Mouse (Mus musculus): ENCODE data around the gene Zer1. TPM values are rescaled to one million over a fixed set of nuclear protein-coding genes. Genes with fewer than 3 reads are reported as not detected.

The Zer1 gene
- total and polyA plus RNA-seq, 2 experiments = 7.1 to 27.1 TPM

GRCm38 (mm10) chr2:30078760-30079159 is 45.6 kb downstream of the Zer1 start:
- H3K27ac ChIP-seq (replicated peaks; ENCODE audit: insufficient read depth, low read depth, low read length) = no peak overlapping the region

GRCm38 (mm10) chr2:30078349-30078712 is 46.1 kb downstream of the Zer1 start:
- WGBS = 52% methylated on average over 10 of the region's 10 CpGs
- H3K4me3 ChIP-seq (ENCODE audit: insufficient read depth, low read depth, low read length) = no peak overlapping the region
- H3K4me1 ChIP-seq (ENCODE audit: control insufficient read depth, insufficient read depth, low read length) = no peaks in the 10 kb centered on the region
- H3K27ac ChIP-seq (replicated peaks; ENCODE audit: insufficient read depth, low read depth, low read length) = no peak overlapping the region
- DNase-seq (ENCODE audit: extremely low read depth, low read depth, low spot score) = no peak
- no peak overlapping the region for H3K9ac ChIP-seq (ENCODE audit: low read depth, low read length)
- H3K27me3 ChIP-seq (ENCODE audit: control insufficient read depth, insufficient read depth, low read length) = no peaks in the 10 kb centered on the region
- H3K79me2 ChIP-seq (ENCODE audit: control insufficient read depth, insufficient read depth, low read length) = no peaks in the 10 kb centered on the region
- TF ChIP-seq POLR2A (IDR thresholded peaks at IDR 0.05; ENCODE audit: extremely low read depth, insufficient read depth, low read length) (no peak), CTCF (IDR thresholded peaks at IDR 0.05; ENCODE audit: low read depth, low read length) (no peak)
- H3K36me3 ChIP-seq (ENCODE audit: control insufficient read depth, insufficient read depth, low read length) = no peaks in the 10 kb centered on the region

More at GRCm38 (mm10) chr2:30078760-30079159, 45.6 kb downstream of the Zer1 start:
- TF ChIP-seq POLR2A (IDR thresholded peaks at IDR 0.05; ENCODE audit: extremely low read depth, insufficient read depth, low read length) (no peak), CTCF (IDR thresholded peaks at IDR 0.05; ENCODE audit: low read depth, low read length) (no peak)
- no peaks in the 10 kb centered on the region for H3K27me3 ChIP-seq (ENCODE audit: control insufficient read depth, insufficient read depth, low read length)
- no peaks in the 10 kb centered on the region for H3K4me1 ChIP-seq (ENCODE audit: control insufficient read depth, insufficient read depth, low read length)
- WGBS = 90% methylated on average over 4 of the region's 4 CpGs
- no peaks in the 10 kb centered on the region for H3K36me3 ChIP-seq (ENCODE audit: control insufficient read depth, insufficient read depth, low read length)
- no peak overlapping the region for H3K4me3 ChIP-seq (ENCODE audit: insufficient read depth, low read depth, low read length)
- no peaks in the 10 kb centered on the region for H3K79me2 ChIP-seq (ENCODE audit: control insufficient read depth, insufficient read depth, low read length)
- no peak overlapping the region for H3K9ac ChIP-seq (ENCODE audit: low read depth, low read length)
- DNase-seq (ENCODE audit: extremely low read depth, low read depth, low spot score) = no peak

GRCm38 (mm10) chr2:30077502-30078348 is 46.7 kb downstream of the Zer1 start, which contains the start of gene Pkn3:
Pkn3 (plus strand) TSS chr2:30077684.
- H3K27me3 ChIP-seq (ENCODE audit: control insufficient read depth, insufficient read depth, low read length) = no peaks in the 10 kb centered on the region
- no peaks in the 10 kb centered on the region for H3K79me2 ChIP-seq (ENCODE audit: control insufficient read depth, insufficient read depth, low read length)
- H3K36me3 ChIP-seq (ENCODE audit: control insufficient read depth, insufficient read depth, low read length) = no peaks in the 10 kb centered on the region
- H3K27ac ChIP-seq (replicated peaks; ENCODE audit: insufficient read depth, low read depth, low read length) = no peak within 1 kb of the TSS
- DNase-seq (ENCODE audit: extremely low read depth, low read depth, low spot score) = peak; percentile 48
- no peaks in the 10 kb centered on the region for H3K4me1 ChIP-seq (ENCODE audit: control insufficient read depth, insufficient read depth, low read length)
- TF ChIP-seq CTCF (IDR thresholded peaks at IDR 0.05; ENCODE audit: low read depth, low read length) = peak; percentile 95
- no peak for TF ChIP-seq POLR2A (IDR thresholded peaks at IDR 0.05; ENCODE audit: extremely low read depth, insufficient read depth, low read length)
- H3K9ac ChIP-seq (ENCODE audit: low read depth, low read length) = peak within 1 kb of the TSS; percentile 73
- WGBS = under 1% methylated on average over 53 of the region's 53 CpGs
- peak within 1 kb of the TSS; percentile 75 for H3K4me3 ChIP-seq (ENCODE audit: insufficient read depth, low read depth, low read length)

- H3K4me3 ChIP-seq (ENCODE audit: insufficient read depth, low read depth, low read length) = no peak overlapping the region
- WGBS = 77% methylated on average over 6 of the region's 6 CpGs
Observed at GRCm38 (mm10) chr2:30076959-30077358, 47.4 kb downstream of the Zer1 start.

GRCm38 (mm10) chr2:30076439-30076838 is 47.9 kb downstream of the Zer1 start:
- Histone ChIP-seq H3K9ac (ENCODE audit: low read depth, low read length) (no peak overlapping the region), H3K27me3 (ENCODE audit: control insufficient read depth, insufficient read depth, low read length) (no peaks in the 10 kb centered on the region), H3K4me1 (ENCODE audit: control insufficient read depth, insufficient read depth, low read length) (no peaks in the 10 kb centered on the region), H3K36me3 (ENCODE audit: control insufficient read depth, insufficient read depth, low read length) (peaks cover 2% of the 10 kb centered on the region; the same call in 1 of the 2 replicates), H3K4me3 (ENCODE audit: insufficient read depth, low read depth, low read length) (no peak overlapping the region), H3K79me2 (ENCODE audit: control insufficient read depth, insufficient read depth, low read length) (no peaks in the 10 kb centered on the region), H3K27ac (replicated peaks; ENCODE audit: insufficient read depth, low read depth, low read length) (no peak overlapping the region)
- WGBS = 93% methylated on average over 9 of the region's 9 CpGs
- DNase-seq (ENCODE audit: extremely low read depth, low read depth, low spot score) = no peak
- TF ChIP-seq CTCF (IDR thresholded peaks at IDR 0.05; ENCODE audit: low read depth, low read length) = no peak
- no peak for TF ChIP-seq POLR2A (IDR thresholded peaks at IDR 0.05; ENCODE audit: extremely low read depth, insufficient read depth, low read length)

More at GRCm38 (mm10) chr2:30076959-30077358, 47.4 kb downstream of the Zer1 start:
- Histone ChIP-seq H3K36me3 (ENCODE audit: control insufficient read depth, insufficient read depth, low read length) (no peaks in the 10 kb centered on the region; the same call in 1 of the 2 replicates), H3K9ac (ENCODE audit: low read depth, low read length) (no peak overlapping the region), H3K79me2 (ENCODE audit: control insufficient read depth, insufficient read depth, low read length) (no peaks in the 10 kb centered on the region), H3K27me3 (ENCODE audit: control insufficient read depth, insufficient read depth, low read length) (no peaks in the 10 kb centered on the region), H3K27ac (replicated peaks; ENCODE audit: insufficient read depth, low read depth, low read length) (no peak overlapping the region), H3K4me1 (ENCODE audit: control insufficient read depth, insufficient read depth, low read length) (no peaks in the 10 kb centered on the region)
- no peak for DNase-seq (ENCODE audit: extremely low read depth, low read depth, low spot score)
- no peak for TF ChIP-seq POLR2A (IDR thresholded peaks at IDR 0.05; ENCODE audit: extremely low read depth, insufficient read depth, low read length)
- no peak for TF ChIP-seq CTCF (IDR thresholded peaks at IDR 0.05; ENCODE audit: low read depth, low read length)

- Histone ChIP-seq H3K4me1 (ENCODE audit: control insufficient read depth, insufficient read depth, low read length) (no peaks in the 10 kb centered on the region), H3K36me3 (ENCODE audit: control insufficient read depth, insufficient read depth, low read length) (peaks cover 3% of the 10 kb centered on the region; the same call in 1 of the 2 replicates), H3K9ac (ENCODE audit: low read depth, low read length) (no peak overlapping the region), H3K27me3 (ENCODE audit: control insufficient read depth, insufficient read depth, low read length) (no peaks in the 10 kb centered on the region), H3K27ac (replicated peaks; ENCODE audit: insufficient read depth, low read depth, low read length) (no peak overlapping the region), H3K79me2 (ENCODE audit: control insufficient read depth, insufficient read depth, low read length) (no peaks in the 10 kb centered on the region), H3K4me3 (ENCODE audit: insufficient read depth, low read depth, low read length) (no peak overlapping the region)
- DNase-seq (ENCODE audit: extremely low read depth, low read depth, low spot score) = no peak
- TF ChIP-seq POLR2A (IDR thresholded peaks at IDR 0.05; ENCODE audit: extremely low read depth, insufficient read depth, low read length) = no peak
- 45% methylated on average over 3 of the region's 3 CpGs for WGBS
Observed at GRCm38 (mm10) chr2:30075625-30076024, 48.8 kb downstream of the Zer1 start.

Data from liver, adult 2 months (tissue).